Mouse (Mus musculus): ENCODE data around the gene Phlda2.
"Not testable (repeated sequence)": the region's sequence is repeated elsewhere in the genome, so short reads cannot be mapped to it uniquely, and the experiment has no call there.

Gene Phlda2

GRCm38 (mm10) chr7:143502418-143503200 is at the start of gene Phlda2:
TSS of gene Phlda2 (minus strand) at chr7:143503150.
- peak within 1 kb of the TSS; percentile 81 for H3K4me3 ChIP-seq (replicated peaks; ENCODE audit: low read length)
- H3K36me3 ChIP-seq (ENCODE audit: insufficient read depth, low read length) = peaks cover 6% of the 10 kb centered on the region; the same call in 1 of the 2 replicates
- peaks cover 76% of the 10 kb centered on the region for H3K4me1 ChIP-seq (replicated peaks; ENCODE audit: low read depth, low read length)
- peaks cover 48% of the 10 kb centered on the region for H3K27me3 ChIP-seq (ENCODE audit: insufficient read depth, low read length)
- H3K9me3 ChIP-seq (ENCODE audit: low read length) = no peaks in the 10 kb centered on the region
- TF ChIP-seq POU5F1 (IDR thresholded peaks at IDR 0.05; ENCODE audit: borderline replicate concordance, low read length) = 0 out of 2 replicates have a peak, but pooled peaks have one; percentile 19
- TF ChIP-seq NANOG (IDR thresholded peaks at IDR 0.05; ENCODE audit: borderline replicate concordance, low read length) = no peak

GRCm38 (mm10) chr7:143549588-143550220 is 46.8 kb upstream of the Phlda2 start:
- peaks cover 47% of the 10 kb centered on the region for H3K36me3 ChIP-seq (ENCODE audit: insufficient read depth, low read length)
- TF ChIP-seq CTCF (conservative IDR thresholded peaks at IDR 0.05; ENCODE audit: low read length) (no peak), POU5F1 (IDR thresholded peaks at IDR 0.05; ENCODE audit: borderline replicate concordance, low read length) (no peak), NANOG (IDR thresholded peaks at IDR 0.05; ENCODE audit: borderline replicate concordance, low read length) (no peak)
- no peaks in the 10 kb centered on the region for H3K27me3 ChIP-seq (ENCODE audit: insufficient read depth, low read length)
- H3K4me3 ChIP-seq (replicated peaks; ENCODE audit: low read length) = peak overlapping the region; percentile 97
- no peaks in the 10 kb centered on the region for H3K9me3 ChIP-seq (ENCODE audit: low read length)
- peaks cover 40% of the 10 kb centered on the region for H3K4me1 ChIP-seq (replicated peaks; ENCODE audit: low read depth, low read length)

- peak within 1 kb of the TSS; percentile 97 for H3K4me3 ChIP-seq (replicated peaks; ENCODE audit: low read length)
- H3K4me1 ChIP-seq (replicated peaks; ENCODE audit: low read depth, low read length) = peaks cover 47% of the 10 kb centered on the region
- no peaks in the 10 kb centered on the region for H3K27me3 ChIP-seq (ENCODE audit: insufficient read depth, low read length)
- no peaks in the 10 kb centered on the region for H3K9me3 ChIP-seq (ENCODE audit: low read length)
- no peak for TF ChIP-seq NANOG (IDR thresholded peaks at IDR 0.05; ENCODE audit: borderline replicate concordance, low read length)
- TF ChIP-seq POU5F1 (IDR thresholded peaks at IDR 0.05; ENCODE audit: borderline replicate concordance, low read length) = no peak
- TF ChIP-seq CTCF (conservative IDR thresholded peaks at IDR 0.05; ENCODE audit: low read length) = no peak
- H3K36me3 ChIP-seq (ENCODE audit: insufficient read depth, low read length) = peaks cover 43% of the 10 kb centered on the region
Observed at GRCm38 (mm10) chr7:143548976-143549457, 46.1 kb upstream of the Phlda2 start, which contains the start of gene Nap1l4. TSS of gene Nap1l4 (minus strand) at chr7:143549106.

GRCm38 (mm10) chr7:143548231-143548961 is 45.4 kb upstream of the Phlda2 start:
- H3K4me3 ChIP-seq (replicated peaks; ENCODE audit: low read length) = peak overlapping the region; percentile 97
- H3K27me3 ChIP-seq (ENCODE audit: insufficient read depth, low read length) = no peaks in the 10 kb centered on the region
- TF ChIP-seq CTCF (conservative IDR thresholded peaks at IDR 0.05; ENCODE audit: low read length) = no peak
- peaks cover 53% of the 10 kb centered on the region for H3K4me1 ChIP-seq (replicated peaks; ENCODE audit: low read depth, low read length)
- H3K9me3 ChIP-seq (ENCODE audit: low read length) = no peaks in the 10 kb centered on the region
- peaks cover 42% of the 10 kb centered on the region for H3K36me3 ChIP-seq (ENCODE audit: insufficient read depth, low read length)

DNA sequence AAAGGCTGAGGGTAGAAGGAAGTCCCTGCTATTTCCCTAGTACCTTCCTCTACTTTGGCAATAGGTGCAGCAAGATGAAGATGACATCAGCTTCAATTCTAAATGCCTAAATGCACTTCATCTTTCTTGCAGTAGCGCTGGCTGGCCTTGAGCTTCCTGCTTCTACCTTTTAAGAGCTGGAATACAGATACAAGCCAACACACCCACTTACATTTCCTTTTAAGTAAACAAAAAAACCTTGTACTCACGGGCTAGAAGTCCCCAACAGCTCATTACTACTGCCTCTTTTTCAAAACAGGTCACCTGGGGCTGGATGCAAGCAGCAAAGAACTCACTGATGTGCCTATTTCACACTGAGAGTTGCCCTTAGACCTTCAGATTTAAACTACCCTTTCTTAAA is 43.6 kb upstream of the Phlda2 start:
- Histone ChIP-seq H3K4me1 (replicated peaks; ENCODE audit: low read depth, low read length) (peaks cover 71% of the 10 kb centered on the region), H3K27me3 (ENCODE audit: insufficient read depth, low read length) (no peaks in the 10 kb centered on the region), H3K9me3 (ENCODE audit: low read length) (no peaks in the 10 kb centered on the region), H3K4me3 (replicated peaks; ENCODE audit: low read length) (no peak overlapping the region), H3K36me3 (ENCODE audit: insufficient read depth, low read length) (peaks cover 43% of the 10 kb centered on the region)
- TF ChIP-seq NANOG (IDR thresholded peaks at IDR 0.05; ENCODE audit: borderline replicate concordance, low read length) = no peak

DNA sequence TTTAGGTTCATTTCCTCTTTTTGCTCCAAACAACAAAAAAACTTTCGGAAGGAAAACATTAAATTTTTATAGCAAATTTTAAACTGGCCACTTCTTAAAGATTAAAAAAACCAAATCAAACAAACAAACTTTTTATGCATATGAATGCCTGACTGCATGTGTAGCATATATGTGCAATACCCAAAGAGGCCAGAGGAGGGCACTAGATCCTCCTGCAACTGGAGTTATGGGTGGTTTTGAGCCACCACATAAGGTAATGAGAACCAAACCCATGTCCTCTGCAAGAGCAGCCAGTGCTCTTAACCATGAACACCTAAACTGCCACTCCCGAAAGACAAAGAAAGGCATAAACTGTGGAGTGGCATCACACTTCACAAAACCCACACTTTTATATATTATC is 41.4 kb upstream of the Phlda2 start:
- TF ChIP-seq CTCF (conservative IDR thresholded peaks at IDR 0.05; ENCODE audit: low read length) (peak; percentile 86), POU5F1 (IDR thresholded peaks at IDR 0.05; ENCODE audit: borderline replicate concordance, low read length) (peak; percentile 40; the same call in 1 of the 2 replicates), NANOG (IDR thresholded peaks at IDR 0.05; ENCODE audit: borderline replicate concordance, low read length) (no peak)
- no peak overlapping the region for H3K4me3 ChIP-seq (replicated peaks; ENCODE audit: low read length)
- peaks cover 82% of the 10 kb centered on the region for H3K4me1 ChIP-seq (replicated peaks; ENCODE audit: low read depth, low read length)
- no peaks in the 10 kb centered on the region for H3K9me3 ChIP-seq (ENCODE audit: low read length)
- H3K36me3 ChIP-seq (ENCODE audit: insufficient read depth, low read length) = peaks cover 63% of the 10 kb centered on the region
- no peaks in the 10 kb centered on the region for H3K27me3 ChIP-seq (ENCODE audit: insufficient read depth, low read length)

GRCm38 (mm10) chr7:143538671-143539070 is 35.7 kb upstream of the Phlda2 start:
- no peaks in the 10 kb centered on the region for H3K9me3 ChIP-seq (ENCODE audit: low read length)
- no peak overlapping the region for H3K4me3 ChIP-seq (replicated peaks; ENCODE audit: low read length)
- TF ChIP-seq CTCF (conservative IDR thresholded peaks at IDR 0.05; ENCODE audit: low read length) = no peak
- TF ChIP-seq NANOG (IDR thresholded peaks at IDR 0.05; ENCODE audit: borderline replicate concordance, low read length) = no peak
- TF ChIP-seq POU5F1 (IDR thresholded peaks at IDR 0.05; ENCODE audit: borderline replicate concordance, low read length) = no peak
- H3K27me3 ChIP-seq (ENCODE audit: insufficient read depth, low read length) = no peaks in the 10 kb centered on the region
- H3K4me1 ChIP-seq (replicated peaks; ENCODE audit: low read depth, low read length) = peaks cover 51% of the 10 kb centered on the region
- peaks cover 94% of the 10 kb centered on the region for H3K36me3 ChIP-seq (ENCODE audit: insufficient read depth, low read length)

DNA sequence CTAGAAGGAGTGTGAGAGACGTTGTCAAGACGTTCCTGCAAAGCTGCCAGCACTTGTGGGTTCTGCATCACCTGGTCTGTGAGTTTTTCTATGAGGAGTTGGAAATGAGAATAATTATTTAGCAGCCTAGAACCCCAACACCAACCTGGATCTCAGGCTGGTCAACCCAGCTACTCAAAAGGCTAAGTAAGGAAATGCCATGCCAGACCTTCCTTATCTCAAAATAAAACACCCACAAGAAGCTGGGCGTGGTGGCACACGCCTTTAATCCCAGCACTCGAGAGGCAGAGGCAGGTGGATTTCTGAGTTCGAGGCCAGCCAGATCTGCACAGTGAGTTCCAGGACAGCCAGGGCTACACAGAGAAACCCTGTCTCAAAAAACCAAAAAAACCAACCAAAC is 35.3 kb upstream of the Phlda2 start:
- not testable (repeated sequence) for H3K27me3 ChIP-seq (ENCODE audit: insufficient read depth, low read length); H3K9me3 ChIP-seq (ENCODE audit: low read length); H3K4me3 ChIP-seq (replicated peaks; ENCODE audit: low read length)
- Histone ChIP-seq H3K36me3 (ENCODE audit: insufficient read depth, low read length) (peaks cover 98% of the 10 kb centered on the region), H3K4me1 (replicated peaks; ENCODE audit: low read depth, low read length) (peaks cover 47% of the 10 kb centered on the region)

All from E14TG2a.4 (cell line).